Mouse (Mus musculus) spleen, adult 2 months (tissue): ENCODE results near the gene Arl9. TPM values are rescaled to one million over a fixed set of nuclear protein-coding genes. Genes with fewer than 3 reads are reported as not detected.
A peak's percentile ranks its signal among the peaks of the same experiment; 100 is the strongest.
"Not testable (repeated sequence)": the region's sequence is repeated elsewhere in the genome, so short reads cannot be mapped to it uniquely, and the experiment has no call there.

ENCODE experiments used
- DNase-seq, 2 experiments: peaks; one replicate each; pipeline versions ENCODE4 v3.0.0 to v3.0.0-alpha.2; 2012 to 2021; ENCODE audit warnings: low spot score in 2 of 2, low read depth in 1 of 2
- H3K27ac ChIP-seq: fragments of 200-500 bp; 2 replicates; pipeline ENCODE4 v1.5.1; 2012; ENCODE audit warnings: low read length, inconsistent platforms; ENCODE audit not compliant: insufficient read depth
- H3K27me3 ChIP-seq: fragments of 200-500 bp; 2 replicates; pipeline ENCODE4 v1.6.1; 2012; ENCODE audit warnings: mild to moderate bottlenecking, moderate library complexity, low read length, inconsistent platforms; ENCODE audit not compliant: control insufficient read depth, insufficient read depth
- H3K36me3 ChIP-seq: fragments of 200-500 bp; 2 replicates; pipeline ENCODE4 v1.6.1; 2012; ENCODE audit warnings: mild to moderate bottlenecking, low read length, inconsistent platforms; ENCODE audit not compliant: control insufficient read depth, insufficient read depth
- H3K4me1 ChIP-seq: fragments of 200-500 bp; 2 replicates; pipeline ENCODE4 v1.6.1; 2011; ENCODE audit warnings: inconsistent platforms; ENCODE audit not compliant: control insufficient read depth, insufficient read depth, insufficient read length
- H3K4me3 ChIP-seq: fragments of 200-500 bp; 2 replicates; pipeline ENCODE4 v1.5.1; 2011; ENCODE audit warnings: mild to moderate bottlenecking, inconsistent platforms; ENCODE audit not compliant: insufficient read depth, insufficient read length; ENCODE audit errors: extremely low read depth
- CTCF ChIP-seq: fragments of 200-500 bp; IDR thresholded peaks from 2 replicates; pipeline ENCODE4 v1.5.1; 2011; ENCODE audit warnings: mild to moderate bottlenecking, inconsistent platforms; ENCODE audit not compliant: insufficient read depth, insufficient read length, insufficient replicate concordance; ENCODE audit errors: extremely low read depth
- POLR2A ChIP-seq: fragments of 200-500 bp; IDR thresholded peaks from 2 replicates; pipeline ENCODE4 v1.6.1; 2011; ENCODE audit warnings: low read depth, low read length, inconsistent platforms
- WGBS: fragments of 180-500 bp; shearing (Covaris S2); methylation state at CpG from one replicate; pipeline ENCODE4 v1.1.7; 2018; 5-methylcytosine and 5-hydroxymethylcytosine counted together
- polyA plus RNA-seq: library from polyadenylated mRNA; depleted of rRNA; stranded (reverse); fragments of >200 nt; gene quantifications from 2 replicates; pipeline ENCODE4 v1.2.3, GENCODE M21; 2012

Gene Arl9
- polyA plus RNA-seq, 1 experiment = not detected

DNA sequence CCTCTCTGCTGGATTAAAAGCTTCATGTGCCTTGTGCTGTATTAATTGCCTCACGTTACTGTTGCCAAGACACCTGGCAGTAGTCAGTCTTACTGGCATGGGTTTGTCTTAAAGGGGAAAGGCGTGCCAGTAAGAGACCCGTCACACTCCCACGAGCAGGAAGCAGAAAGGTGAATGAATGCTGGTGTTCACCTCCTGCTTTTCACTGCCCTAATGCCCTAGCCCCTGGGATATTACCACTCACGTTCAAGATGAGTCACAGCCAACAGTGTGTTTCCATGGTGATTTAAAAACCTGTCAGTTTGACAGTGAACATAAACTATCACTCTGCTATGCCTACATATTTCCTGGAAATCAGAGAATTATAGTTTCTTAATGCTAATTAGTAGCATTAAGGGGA is 34.6 kb upstream of the Arl9 start:
- Histone ChIP-seq H3K27me3 (no peaks in the 10 kb centered on the region), H3K27ac (no peak overlapping the region), H3K4me3 (no peak overlapping the region), H3K36me3 (peaks cover 22% of the 10 kb centered on the region), H3K4me1 (peaks cover 6% of the 10 kb centered on the region)
- 88% methylated on average over 5 of the region's 5 CpGs for WGBS
- TF ChIP-seq POLR2A (no peak), CTCF (no peak)
- DNase-seq = no peak

GRCm38 (mm10) chr5:76971115-76971514 is 32.7 kb upstream of the Arl9 start:
- peaks cover 14% of the 10 kb centered on the region for H3K36me3 ChIP-seq
- not testable (repeated sequence) for DNase-seq, H3K4me3 ChIP-seq, H3K4me1 ChIP-seq, H3K27ac ChIP-seq, H3K27me3 ChIP-seq
- 74% methylated on average over 1 of the region's 1 CpGs for WGBS

DNA sequence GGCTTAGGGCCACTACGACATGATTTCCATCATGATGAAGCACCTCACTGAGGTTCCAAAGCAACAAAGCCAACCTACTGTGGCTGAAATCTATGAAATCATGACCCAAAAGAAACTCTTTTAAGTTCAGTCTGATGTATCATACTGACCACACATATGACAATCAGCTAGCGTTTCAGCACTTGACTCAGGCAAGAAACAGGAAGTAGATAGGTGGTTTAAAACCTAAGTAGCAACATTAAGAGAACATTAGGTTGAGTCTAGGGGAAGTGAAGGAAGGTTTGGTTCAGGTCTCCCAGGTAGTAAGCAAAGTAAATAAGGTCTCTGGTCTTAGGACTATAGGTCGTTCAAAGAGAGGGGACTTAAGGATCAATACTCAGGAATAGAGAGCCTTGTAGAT is 30.4 kb upstream of the Arl9 start:
- no peak for DNase-seq
- no peak for TF ChIP-seq POLR2A
- no peak for TF ChIP-seq CTCF
- Histone ChIP-seq H3K4me1 (peaks cover 9% of the 10 kb centered on the region), H3K27me3 (no peaks in the 10 kb centered on the region; the same call in 1 of the 2 replicates), H3K36me3 (peaks cover 15% of the 10 kb centered on the region), H3K4me3 (peak overlapping the region; percentile 79; the same call in 1 of the 2 replicates), H3K27ac (no peak overlapping the region)
- WGBS = 32% methylated on average over 3 of the region's 3 CpGs

DNA sequence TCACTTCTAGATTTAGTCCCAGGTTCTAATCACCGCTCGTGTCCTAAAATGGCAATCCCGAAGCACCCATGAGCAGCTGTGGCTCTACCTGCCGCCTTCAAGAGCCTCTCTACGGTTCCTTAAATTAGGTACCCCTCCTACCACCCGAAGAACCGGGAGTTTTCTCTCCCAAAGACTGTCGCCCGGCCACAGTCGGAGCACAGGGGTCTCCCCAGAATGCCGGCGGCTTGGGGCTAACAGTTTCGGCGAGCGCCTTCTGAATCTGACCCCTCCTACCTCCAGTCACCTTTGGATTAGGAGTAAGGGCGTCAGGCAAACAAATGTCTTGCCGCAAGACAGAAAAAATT is 29.7 kb upstream of the Arl9 start:
- Histone ChIP-seq H3K27ac (no peak overlapping the region), H3K27me3 (no peaks in the 10 kb centered on the region; the same call in 1 of the 2 replicates), H3K4me3 (peak overlapping the region; percentile 79), H3K36me3 (peaks cover 13% of the 10 kb centered on the region), H3K4me1 (peaks cover 9% of the 10 kb centered on the region)
- 1% methylated on average over 17 of the region's 17 CpGs for WGBS
- no peak for DNase-seq
- TF ChIP-seq POLR2A (no peak), CTCF (no peak)

- Histone ChIP-seq H3K27me3 (no peaks in the 10 kb centered on the region; the same call in 1 of the 2 replicates), H3K36me3 (peaks cover 17% of the 10 kb centered on the region), H3K27ac (peak within 1 kb of the TSS; percentile 87), H3K4me1 (peaks cover 9% of the 10 kb centered on the region), H3K4me3 (peak within 1 kb of the TSS; percentile 79)
- peak; percentile 78 to 84 for DNase-seq
- TF ChIP-seq POLR2A = no peak; the same call in 1 of the 2 replicates
- TF ChIP-seq CTCF = no peak
- WGBS = under 1% methylated on average over 60 of the region's 60 CpGs
Observed at GRCm38 (mm10) chr5:76974554-76975285, 29.1 kb upstream of the Arl9 start, which contains the start of gene Srp72. Gene Srp72, plus strand, starts transcription at chr5:76974683.

DNA sequence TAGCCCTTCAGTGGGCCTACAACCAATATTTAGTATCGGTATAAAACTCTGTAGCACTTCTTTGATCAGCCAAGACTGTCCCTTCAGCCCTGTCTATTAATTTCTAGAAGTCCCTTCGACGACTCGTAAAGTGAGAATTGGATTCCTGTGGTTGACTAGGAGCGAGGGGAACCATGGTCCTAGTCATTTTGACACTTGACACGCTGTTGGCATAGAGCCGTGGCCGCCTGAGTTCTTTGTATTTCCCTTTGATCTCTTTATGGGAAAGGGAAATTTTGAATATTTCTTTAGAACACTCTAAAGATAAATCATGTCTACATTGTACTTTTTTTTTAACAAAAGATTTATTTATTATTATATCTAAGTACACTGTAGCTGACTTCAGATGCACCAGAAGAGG is 28.1 kb upstream of the Arl9 start:
- H3K27ac ChIP-seq = no peak overlapping the region
- TF ChIP-seq POLR2A = no peak
- TF ChIP-seq CTCF = no peak
- WGBS = 83% methylated on average over 8 of the region's 8 CpGs

DNA sequence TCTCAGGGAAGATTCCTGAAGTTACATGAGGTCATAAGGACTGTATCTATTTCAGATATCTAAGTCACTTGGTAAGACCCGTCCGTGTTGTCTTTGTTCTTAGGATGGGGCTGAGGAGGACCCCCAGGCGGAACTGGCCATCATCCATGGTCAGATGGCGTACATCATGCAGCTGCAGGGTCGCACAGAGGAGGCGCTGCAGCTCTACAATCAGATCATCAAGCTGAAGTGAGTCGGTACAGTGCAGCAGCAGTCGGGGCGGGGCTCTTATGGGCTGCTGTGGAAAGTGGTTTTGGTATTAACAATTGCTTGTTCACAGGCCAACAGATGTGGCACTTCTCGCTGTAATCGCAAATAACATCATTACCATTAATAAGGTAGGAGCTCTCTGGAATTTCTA is 19.8 kb upstream of the Arl9 start:
- TF ChIP-seq POLR2A (no peak), CTCF (no peak)
- H3K27ac ChIP-seq = no peak overlapping the region
- no peaks in the 10 kb centered on the region for H3K27me3 ChIP-seq
- peaks cover 47% of the 10 kb centered on the region for H3K36me3 ChIP-seq
- no peaks in the 10 kb centered on the region for H3K4me1 ChIP-seq
- WGBS = 92% methylated on average over 11 of the region's 11 CpGs
- no peak for DNase-seq
- no peak overlapping the region for H3K4me3 ChIP-seq

More for the DNA sequence above, 28.1 kb upstream of the Arl9 start:
- Histone ChIP-seq H3K4me1 (peaks cover 9% of the 10 kb centered on the region), H3K4me3 (no peak overlapping the region), H3K27me3 (no peaks in the 10 kb centered on the region; the same call in 1 of the 2 replicates), H3K36me3 (peaks cover 20% of the 10 kb centered on the region)
- DNase-seq = no peak
